Mouse (Mus musculus) hindbrain, embryonic 11.5 days (tissue): Measurements from ENCODE around the gene Upk3b. TPM values are rescaled to one million over a fixed set of nuclear protein-coding genes. Genes with fewer than 3 reads are reported as not detected.
"Not testable (repeated sequence)": the region's sequence is repeated elsewhere in the genome, so short reads cannot be mapped to it uniquely, and the experiment has no call there.

Source experiments
- ATAC-seq: fragments of 200-750 bp; cut with Nextera tagmentation; 2 replicates; pipeline ENCODE4 v1.8.0; 2017; ENCODE audit warnings: mild to moderate bottlenecking, moderate TSS enrichment, moderate library complexity; ENCODE audit not compliant: low FRiP score
- DNase-seq: peaks from one replicate; pipeline ENCODE4 v3.0.0-alpha.2; 2015; ENCODE audit warnings: low spot score
- H3K27ac ChIP-seq: fragments of 300-500 bp; sonication (generic); 2 replicates; pipeline ENCODE4 v1.5.1; 2014; ENCODE audit warnings: mild to moderate bottlenecking, low read depth, low read length
- H3K27me3 ChIP-seq: fragments of 300-500 bp; sonication (generic); 2 replicates; pipeline ENCODE4 v1.6.1; 2014; ENCODE audit warnings: mild to moderate bottlenecking, low read length, moderate library complexity, mixed read lengths; ENCODE audit not compliant: control insufficient read depth, insufficient read depth
- H3K36me3 ChIP-seq: fragments of 300-500 bp; sonication (generic); 2 replicates; pipeline ENCODE4 v1.6.1; 2014; ENCODE audit warnings: mild to moderate bottlenecking, low read length, moderate library complexity, mixed read lengths; ENCODE audit not compliant: control insufficient read depth, insufficient read depth
- H3K4me1 ChIP-seq: fragments of 300-500 bp; sonication (generic); replicated peaks from 2 replicates; pipeline ENCODE4 v1.6.1; 2014; ENCODE audit warnings: low read length, mixed read lengths; ENCODE audit not compliant: control insufficient read depth, insufficient read depth
- H3K4me2 ChIP-seq: fragments of 300-500 bp; sonication (generic); replicated peaks from 2 replicates; pipeline ENCODE4 v1.6.1; 2014; ENCODE audit warnings: mild to moderate bottlenecking, low read depth, low read length
- H3K4me3 ChIP-seq: fragments of 300-500 bp; sonication (generic); 2 replicates; pipeline ENCODE4 v1.5.1; 2014; ENCODE audit warnings: low read depth, low read length
- H3K9ac ChIP-seq: fragments of 300-500 bp; sonication (generic); 2 replicates; pipeline ENCODE4 v1.6.1; 2014; ENCODE audit warnings: low read depth, low read length
- H3K9me3 ChIP-seq: fragments of 300-500 bp; sonication (generic); 2 replicates; pipeline ENCODE4 v1.6.1; 2016; ENCODE audit warnings: low read length; ENCODE audit not compliant: control insufficient read depth
- WGBS: fragments of 180-500 bp; shearing (Covaris S2); extraction: QIAGEN DNeasy Blood & Tissue Kit; methylation state at CpG from one replicate; pipeline ENCODE4 v1.1.7; 2014; 5-methylcytosine and 5-hydroxymethylcytosine counted together
- polyA plus RNA-seq: library from polyadenylated mRNA; unstranded; fragments of >200 nt; fragmentation: Nextera tagmentation; extraction: Ambion mirVana; gene quantifications from 2 replicates; pipeline ENCODE4 v1.2.1, GENCODE M21; 2014

Upk3b gene
- polyA plus RNA-seq, 1 experiment from 2014 or later = 0.45 TPM

DNA sequence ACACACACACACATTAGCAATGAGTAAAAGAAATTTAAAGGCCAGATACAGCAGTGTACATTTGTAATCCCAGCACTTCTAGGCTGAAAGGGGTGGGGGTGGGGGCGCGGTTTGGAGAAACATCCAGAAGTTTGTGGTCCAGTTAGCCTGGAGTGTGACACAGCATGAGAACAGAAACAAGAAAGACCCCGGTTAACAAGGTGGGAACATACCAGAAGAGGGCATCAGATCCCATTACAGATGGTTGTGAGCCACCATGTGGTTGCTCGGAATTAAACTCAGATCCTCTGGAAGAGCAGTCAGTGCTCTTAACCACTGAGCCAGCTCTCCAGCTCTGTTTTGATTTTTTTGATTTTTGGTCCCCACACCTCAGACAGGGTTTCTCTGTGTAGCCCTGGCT is 17.8 kb downstream of the Upk3b start:
- ATAC-seq = no peak
- H3K4me1 ChIP-seq = peaks cover 6% of the 10 kb centered on the region
- no peak overlapping the region for H3K27ac ChIP-seq
- no peak overlapping the region for H3K4me3 ChIP-seq
- no peak for DNase-seq
- H3K4me2 ChIP-seq = no peak overlapping the region
- WGBS = 42% methylated on average over 4 of the region's 4 CpGs
- H3K9me3 ChIP-seq = no peaks in the 10 kb centered on the region
- no peaks in the 10 kb centered on the region for H3K36me3 ChIP-seq
- no peaks in the 10 kb centered on the region for H3K27me3 ChIP-seq
- no peak overlapping the region for H3K9ac ChIP-seq

DNA sequence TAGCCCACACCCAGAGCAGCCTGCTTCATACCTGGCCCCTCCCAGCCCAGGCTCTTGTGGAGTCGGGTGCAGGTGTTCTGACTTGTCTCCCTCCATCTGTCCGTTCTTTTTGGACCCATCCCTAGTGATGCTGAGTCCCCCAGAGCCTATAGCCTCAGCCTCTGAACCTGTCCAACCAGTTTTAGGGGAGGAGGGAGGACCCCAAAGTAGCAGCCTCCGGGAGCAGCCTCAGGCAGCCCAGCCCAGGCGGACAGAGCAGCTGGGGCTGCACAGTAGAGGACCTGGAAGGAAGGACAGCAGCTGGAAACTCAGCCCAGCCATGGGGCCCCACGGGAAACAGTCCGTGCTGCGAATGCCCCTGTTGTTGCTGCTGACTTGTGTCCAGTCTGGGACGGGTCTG is 18.8 kb downstream of the Upk3b start:
- DNase-seq (no peak), ATAC-seq (no peak)
- no peaks in the 10 kb centered on the region for H3K36me3 ChIP-seq
- H3K4me3 ChIP-seq = no peak overlapping the region
- H3K27ac ChIP-seq = no peak overlapping the region
- H3K9me3 ChIP-seq = no peaks in the 10 kb centered on the region
- H3K27me3 ChIP-seq = no peaks in the 10 kb centered on the region
- no peak overlapping the region for H3K9ac ChIP-seq
- 34% methylated on average over 8 of the region's 8 CpGs for WGBS
- peaks cover 2% of the 10 kb centered on the region; the same call in 1 of the 2 replicates for H3K4me1 ChIP-seq
- H3K4me2 ChIP-seq = no peak overlapping the region

DNA sequence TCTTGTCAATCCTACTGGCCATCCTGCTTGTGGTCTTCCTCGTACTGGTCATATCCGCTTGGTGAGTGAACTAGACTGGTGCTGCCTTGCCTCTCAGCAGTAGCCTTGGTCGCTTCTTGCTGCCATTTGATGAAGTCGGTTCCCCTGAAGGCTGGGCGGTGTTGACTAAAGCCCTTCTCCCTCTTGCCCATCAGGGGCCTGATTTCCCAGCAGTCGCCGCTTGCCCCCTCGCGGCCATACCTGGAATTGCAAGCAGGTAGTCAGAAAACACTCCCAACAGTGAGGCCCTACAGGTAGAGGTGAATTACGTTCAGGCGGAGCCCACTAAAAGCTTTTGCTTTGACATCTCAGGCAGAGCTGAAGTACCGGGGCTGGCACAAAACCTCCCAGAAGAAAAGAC is 23.3 kb downstream of the Upk3b start:
- H3K27ac ChIP-seq = no peak overlapping the region
- no peak overlapping the region for H3K9ac ChIP-seq
- H3K36me3 ChIP-seq = no peaks in the 10 kb centered on the region
- DNase-seq (peak; percentile 88), ATAC-seq (no peak)
- H3K9me3 ChIP-seq = no peaks in the 10 kb centered on the region
- H3K4me1 ChIP-seq = no peaks in the 10 kb centered on the region
- H3K4me2 ChIP-seq = no peak overlapping the region
- H3K27me3 ChIP-seq = no peaks in the 10 kb centered on the region
- WGBS = 13% methylated on average over 12 of the region's 12 CpGs
- no peak overlapping the region for H3K4me3 ChIP-seq

DNA sequence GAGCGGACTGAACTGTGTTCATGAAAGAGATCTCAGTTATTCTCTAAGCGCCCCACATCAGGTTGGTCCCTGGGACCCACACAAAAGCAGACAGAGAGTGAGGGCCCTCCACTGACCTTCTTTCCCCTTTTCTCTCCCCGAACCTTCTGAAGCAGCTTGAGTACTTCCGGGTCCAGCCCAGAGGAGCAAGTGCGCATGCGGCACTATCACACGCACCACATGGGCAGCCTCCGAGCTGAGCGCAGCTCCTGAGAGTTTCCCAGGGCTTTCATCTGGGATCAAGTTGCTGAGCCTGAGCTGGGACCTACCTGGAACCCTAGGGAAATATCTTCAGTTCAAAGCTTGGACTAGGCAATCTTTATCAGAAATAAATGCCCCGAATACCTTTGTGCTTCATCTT is 25.6 kb downstream of the Upk3b start:
- WGBS = 90% methylated on average over 10 of the region's 10 CpGs
- no peaks in the 10 kb centered on the region for H3K9me3 ChIP-seq
- ATAC-seq (no peak), DNase-seq (no peak)
- H3K27me3 ChIP-seq = no peaks in the 10 kb centered on the region
- no peak overlapping the region for H3K27ac ChIP-seq
- no peaks in the 10 kb centered on the region for H3K4me1 ChIP-seq
- H3K4me3 ChIP-seq = no peak overlapping the region
- H3K4me2 ChIP-seq = no peak overlapping the region
- no peaks in the 10 kb centered on the region for H3K36me3 ChIP-seq
- H3K9ac ChIP-seq = no peak overlapping the region

DNA sequence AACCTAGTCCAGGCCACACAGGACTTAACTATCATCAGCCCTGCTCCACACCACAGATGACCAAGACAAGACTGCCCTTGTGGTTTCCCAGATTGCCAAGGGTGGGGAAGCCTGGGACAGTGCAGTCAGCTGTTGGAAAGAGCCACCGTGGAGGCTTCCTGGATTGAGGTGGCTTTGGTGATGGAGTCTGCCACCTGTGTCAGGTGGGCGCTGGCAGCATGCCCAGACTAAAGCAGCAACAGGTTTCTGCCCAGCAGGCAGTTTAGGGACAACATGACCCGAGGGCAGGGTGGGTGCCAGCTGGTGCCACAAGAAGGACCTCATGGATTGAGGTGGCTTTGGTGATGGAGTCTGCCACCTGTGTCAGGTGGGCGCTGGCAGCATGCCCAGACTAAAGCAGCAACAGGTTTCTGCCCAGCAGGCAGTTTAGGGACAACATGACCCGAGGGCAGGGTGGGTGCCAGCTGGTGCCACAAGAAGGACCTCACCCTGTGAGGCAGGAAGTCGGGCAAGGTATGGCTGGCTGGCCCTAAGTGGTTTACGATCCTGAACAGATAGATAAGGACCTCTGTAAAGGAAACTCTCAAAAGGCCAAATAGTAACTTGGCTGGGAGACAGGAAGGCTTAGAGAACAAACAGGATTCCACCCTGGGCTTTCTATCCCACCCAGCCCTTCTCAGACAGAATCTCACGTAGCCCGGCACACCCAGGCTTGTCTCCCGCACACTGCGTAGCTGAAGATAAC is 28.3 kb downstream of the Upk3b start:
- H3K4me2 ChIP-seq, H3K9ac ChIP-seq, DNase-seq, H3K27ac ChIP-seq, H3K4me3 ChIP-seq, H3K27me3 ChIP-seq, H3K9me3 ChIP-seq, H3K36me3 ChIP-seq, H3K4me1 ChIP-seq, ATAC-seq: not testable (repeated sequence)
- WGBS = 81% methylated on average over 11 of the region's 11 CpGs

DNA sequence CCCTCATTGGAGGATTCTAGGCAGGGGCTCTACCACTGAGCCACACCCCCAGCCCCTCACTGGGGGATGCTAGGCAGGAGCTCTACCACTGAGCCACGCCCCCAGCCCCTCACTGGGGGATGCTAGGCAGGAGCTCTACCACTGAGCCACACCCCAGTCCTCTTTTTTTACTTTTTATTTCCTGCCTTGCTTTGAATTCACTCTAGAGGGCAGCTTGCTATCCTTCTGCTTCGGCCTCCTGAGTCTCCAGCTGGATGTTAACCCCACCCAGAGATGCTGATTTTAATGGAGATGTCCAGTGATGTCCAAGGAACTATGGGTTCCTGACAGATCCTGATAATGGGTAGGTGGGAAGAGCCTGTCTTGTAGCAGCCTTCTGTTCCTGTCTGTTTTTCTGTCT is 31.1 kb downstream of the Upk3b start:
- Histone ChIP-seq H3K27ac (no peak overlapping the region), H3K4me3 (no peak overlapping the region), H3K4me2 (no peak overlapping the region), H3K36me3 (no peaks in the 10 kb centered on the region), H3K4me1 (no peaks in the 10 kb centered on the region), H3K27me3 (no peaks in the 10 kb centered on the region), H3K9me3 (no peaks in the 10 kb centered on the region), H3K9ac (no peak overlapping the region)
- DNase-seq = no peak
- no peak for ATAC-seq
- WGBS = 72% methylated on average over 2 of the region's 2 CpGs

DNA sequence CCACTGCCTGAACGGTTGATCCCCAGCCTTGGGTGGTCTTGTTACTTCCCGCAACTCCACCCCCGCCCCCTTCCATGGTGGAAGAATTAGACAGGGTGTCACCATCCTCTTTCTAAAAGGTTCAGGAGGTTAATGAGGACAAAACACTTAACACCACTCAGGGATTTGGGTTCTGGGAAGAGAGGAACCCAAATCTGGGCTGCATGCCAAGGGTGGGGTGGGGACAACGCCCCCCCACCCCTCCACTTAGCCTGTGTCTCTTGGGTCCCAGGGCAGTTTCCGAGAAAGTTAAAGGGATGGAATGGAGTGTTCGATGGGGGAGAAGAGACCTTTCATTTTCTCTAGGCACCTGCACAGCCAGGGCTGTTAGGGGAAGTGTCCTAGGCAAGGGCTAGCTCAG is 34.8 kb downstream of the Upk3b start:
- ATAC-seq (no peak), DNase-seq (no peak)
- no peak overlapping the region for H3K4me2 ChIP-seq
- H3K4me1 ChIP-seq = no peaks in the 10 kb centered on the region
- H3K9ac ChIP-seq = no peak overlapping the region
- no peaks in the 10 kb centered on the region for H3K27me3 ChIP-seq
- H3K27ac ChIP-seq = no peak overlapping the region
- no peaks in the 10 kb centered on the region for H3K9me3 ChIP-seq
- H3K36me3 ChIP-seq = no peaks in the 10 kb centered on the region
- WGBS = 73% methylated on average over 6 of the region's 6 CpGs
- no peak overlapping the region for H3K4me3 ChIP-seq

DNA sequence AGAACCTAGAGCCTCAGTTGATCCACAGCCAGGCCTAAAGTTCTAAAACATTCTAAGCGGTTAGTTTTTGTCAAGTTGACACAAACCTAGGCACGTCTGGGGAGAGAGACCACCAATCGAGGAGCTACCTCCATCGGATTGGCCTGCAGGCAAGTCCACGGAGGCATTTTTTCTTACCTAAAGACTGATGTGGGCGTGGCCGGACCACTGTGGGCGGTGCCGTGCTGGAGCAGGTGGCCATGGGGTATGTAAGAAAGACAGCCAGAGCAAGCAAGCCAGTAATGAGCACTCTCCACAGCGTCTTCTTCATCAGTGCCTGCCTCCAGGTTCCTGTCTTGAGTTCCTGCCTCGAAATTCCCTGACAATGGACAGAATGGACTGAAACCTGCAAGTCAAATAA is 35.2 kb downstream of the Upk3b start:
- Histone ChIP-seq H3K36me3 (no peaks in the 10 kb centered on the region), H3K4me3 (no peak overlapping the region), H3K4me2 (no peak overlapping the region), H3K9me3 (no peaks in the 10 kb centered on the region), H3K27me3 (no peaks in the 10 kb centered on the region), H3K9ac (no peak overlapping the region), H3K27ac (no peak overlapping the region), H3K4me1 (no peaks in the 10 kb centered on the region)
- DNase-seq (no peak), ATAC-seq (no peak)
- WGBS = 60% methylated on average over 11 of the region's 11 CpGs

DNA sequence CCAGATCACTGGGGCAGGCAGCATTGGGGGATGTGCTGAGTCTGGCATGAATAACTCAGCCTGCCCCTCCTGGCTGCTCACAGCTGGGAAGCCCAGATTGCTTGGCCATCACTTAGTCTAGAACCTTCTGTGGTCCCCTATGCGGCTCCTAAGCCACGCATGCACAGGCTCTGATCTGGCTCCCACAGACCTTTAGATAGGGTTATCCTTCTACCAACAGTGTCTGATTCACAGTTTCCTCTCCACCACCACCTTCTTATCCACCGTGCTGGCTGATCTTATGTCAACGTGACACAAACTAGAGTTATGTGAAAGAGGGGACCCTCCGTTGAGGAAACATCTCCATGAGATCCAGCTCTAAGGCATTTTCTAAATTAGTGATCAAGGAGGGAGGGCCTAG is 36.8 kb downstream of the Upk3b start:
- 92% methylated on average over 5 of the region's 5 CpGs for WGBS
- H3K4me1 ChIP-seq = no peaks in the 10 kb centered on the region
- no peak for ATAC-seq
- no peaks in the 10 kb centered on the region for H3K9me3 ChIP-seq
- DNase-seq = no peak
- no peaks in the 10 kb centered on the region for H3K36me3 ChIP-seq
- H3K27ac ChIP-seq = no peak overlapping the region
- no peak overlapping the region for H3K4me2 ChIP-seq
- no peaks in the 10 kb centered on the region for H3K27me3 ChIP-seq
- no peak overlapping the region for H3K9ac ChIP-seq
- no peak overlapping the region for H3K4me3 ChIP-seq
